ENCODE assay signal across 24 mouse cellular contexts in genomic region chr6:21981114-21981513, GRCm38 (mm10). TPM values are rescaled to one million over a fixed set of nuclear protein-coding genes. Genes with fewer than 3 reads are reported as not detected.
DNase-seq lines count a peak whose midpoint lies in the region; ATAC-seq and TF ChIP-seq lines count a peak whose summit lies in the region.
"Had no signal": no experiment of that assay in that cellular context is flagged by ENCODE, and none has a peak within 500 bp of the region (broad histone marks: within the 10 kb centered on the region; RNA-seq: fewer than 3 reads in every experiment).

No protein-coding gene starts in this region.

- 0 out of 2 replicates have a peak, but pooled peaks have one; percentile 16 for ATAC-seq in intestine, postnatal 0 days
- ATAC-seq in intestine, embryonic 16.5 days = no peak
- ATAC-seq in liver, postnatal 0 days = no peak
- no peak for ATAC-seq in liver, embryonic 11.5 days (replicated peaks; ENCODE audit: low FRiP score)
- ATAC-seq: activated CD4-positive, CD25-positive, alpha-beta regulatory T cell, adult 4 months; CD4-positive, CD25-positive, alpha-beta regulatory T cell, adult 4 months; forebrain, embryonic 13.5 days; forebrain, embryonic 15.5 days; forebrain, postnatal 0 days; Patski had no signal

- H3K4me2 ChIP-seq in intestine, postnatal 0 days (replicated peaks; ENCODE audit: low read depth) = no peak overlapping the region
- H3K4me2 ChIP-seq in intestine, embryonic 16.5 days (ENCODE audit: low read depth, low read length) = no peak overlapping the region
- H3K4me2 ChIP-seq in liver, postnatal 0 days (ENCODE audit: low read depth, low read length) = no peak overlapping the region
- H3K4me2 ChIP-seq in liver, embryonic 11.5 days = no peak overlapping the region
- H3K4me2 ChIP-seq: embryonic facial prominence, embryonic 12.5 days; forebrain, embryonic 13.5 days; forebrain, embryonic 15.5 days had no signal

- 0 out of 2 replicates have a peak, but pooled peaks have one; percentile 25 for TF ChIP-seq EP300 in liver, postnatal 0 days (IDR thresholded peaks at IDR 0.05; ENCODE audit: low read depth)

- DNase-seq in liver, postnatal 0 days = no peak
- no peak for DNase-seq in liver, embryonic 11.5 days (ENCODE audit: low spot score)
- DNase-seq in lung, postnatal 36 days = no peak
- DNase-seq: adrenal gland, adult 8-10 months; adrenal gland, postnatal 14 days; adrenal gland, postnatal 36 days; B cell, adult 2 months; cerebellum, adult 11-12 months; cerebellum, adult 2 months; cerebellum, adult 9-10 months; cerebellum, postnatal 10 days; cerebellum, postnatal 25 days; forebrain, postnatal 0 days had no signal

- no peak overlapping the region for H3K9ac ChIP-seq in intestine, postnatal 0 days (ENCODE audit: low read depth, low read length)
- no peak overlapping the region for H3K9ac ChIP-seq in intestine, embryonic 16.5 days (ENCODE audit: low read depth, low read length)
- H3K9ac ChIP-seq in liver, postnatal 0 days (replicated peaks) = no peak overlapping the region
- H3K9ac ChIP-seq in liver, embryonic 11.5 days (ENCODE audit: low read depth, low read length) = no peak overlapping the region
- H3K9ac ChIP-seq: embryonic facial prominence, embryonic 12.5 days; forebrain, embryonic 13.5 days; forebrain, embryonic 15.5 days; forebrain, postnatal 0 days had no signal

- H3K4me1 ChIP-seq in intestine, postnatal 0 days (replicated peaks; ENCODE audit: control insufficient read depth, insufficient read depth, low read length) = no peaks in the 10 kb centered on the region
- H3K4me1 ChIP-seq in intestine, embryonic 16.5 days (ENCODE audit: control insufficient read depth, insufficient read depth, low read length) = no peaks in the 10 kb centered on the region
- no peaks in the 10 kb centered on the region for H3K4me1 ChIP-seq in liver, postnatal 0 days (ENCODE audit: insufficient read depth)
- no peaks in the 10 kb centered on the region for H3K4me1 ChIP-seq in liver, embryonic 11.5 days (replicated peaks; ENCODE audit: control insufficient read depth, insufficient read depth, low read length)
- H3K4me1 ChIP-seq: embryonic facial prominence, embryonic 12.5 days had no signal

- H3K9me3 ChIP-seq in intestine, postnatal 0 days (ENCODE audit: control insufficient read depth) = no peaks in the 10 kb centered on the region
- H3K9me3 ChIP-seq in intestine, embryonic 16.5 days (ENCODE audit: control insufficient read depth, low read length) = no peaks in the 10 kb centered on the region
- H3K9me3 ChIP-seq in liver, postnatal 0 days (ENCODE audit: low read length) = no peaks in the 10 kb centered on the region
- no peaks in the 10 kb centered on the region for H3K9me3 ChIP-seq in liver, embryonic 11.5 days (ENCODE audit: control insufficient read depth, low read length)
- H3K9me3 ChIP-seq: embryonic facial prominence, embryonic 10.5 days; embryonic facial prominence, embryonic 12.5 days; forebrain, embryonic 13.5 days; forebrain, embryonic 15.5 days; G1E had no signal

- H3K27me3 ChIP-seq in intestine, postnatal 0 days (replicated peaks; ENCODE audit: control insufficient read depth, insufficient read depth, low read length) = no peaks in the 10 kb centered on the region
- no peaks in the 10 kb centered on the region for H3K27me3 ChIP-seq in intestine, embryonic 16.5 days (replicated peaks; ENCODE audit: control insufficient read depth, insufficient read depth, low read length)
- H3K27me3 ChIP-seq in liver, postnatal 0 days (ENCODE audit: insufficient read depth, low read length) = no peaks in the 10 kb centered on the region
- H3K27me3 ChIP-seq in liver, embryonic 11.5 days (replicated peaks; ENCODE audit: control insufficient read depth, insufficient read depth, low read length) = 0 out of 2 replicates have a peak, but pooled peaks cover 5% of the 10 kb centered on the region
- H3K27me3 ChIP-seq: CH12.LX; embryonic facial prominence, embryonic 12.5 days had no signal

- TF ChIP-seq CTCF in intestine, postnatal 0 days (IDR thresholded peaks at IDR 0.05; ENCODE audit: low read depth) = no peak
- TF ChIP-seq CTCF in liver, postnatal 0 days (IDR thresholded peaks at IDR 0.05; ENCODE audit: low read depth) = no peak

- 50% methylated on average over 1 of the region's 1 CpGs for WGBS in intestine, postnatal 0 days
- WGBS in intestine, embryonic 16.5 days = 75% methylated on average over 1 of the region's 1 CpGs
- 58% methylated on average over 1 of the region's 1 CpGs for WGBS in liver, postnatal 0 days (ENCODE audit: insufficient replicate concordance)
- 46% methylated on average over 1 of the region's 1 CpGs for WGBS in liver, embryonic 11.5 days

- no peak overlapping the region for H3K27ac ChIP-seq in intestine, postnatal 0 days (ENCODE audit: low read depth, low read length)
- H3K27ac ChIP-seq in intestine, embryonic 16.5 days (ENCODE audit: low read length) = no peak overlapping the region
- H3K27ac ChIP-seq in liver, postnatal 0 days (ENCODE audit: low read depth) = no peak overlapping the region
- no peak overlapping the region for H3K27ac ChIP-seq in liver, embryonic 11.5 days (ENCODE audit: low read depth, low read length)
- H3K27ac ChIP-seq: embryonic facial prominence, embryonic 10.5 days; embryonic facial prominence, embryonic 12.5 days; forebrain, embryonic 13.5 days; forebrain, embryonic 15.5 days had no signal

- no peaks in the 10 kb centered on the region; the same call in 1 of the 2 replicates for H3K36me3 ChIP-seq in intestine, postnatal 0 days (ENCODE audit: control insufficient read depth, insufficient read depth)
- H3K36me3 ChIP-seq in intestine, embryonic 16.5 days (ENCODE audit: control insufficient read depth, insufficient read depth, low read length) = no peaks in the 10 kb centered on the region
- no peaks in the 10 kb centered on the region for H3K36me3 ChIP-seq in liver, postnatal 0 days (replicated peaks; ENCODE audit: insufficient read depth, low read length)
- H3K36me3 ChIP-seq in liver, embryonic 11.5 days (ENCODE audit: control insufficient read depth, insufficient read depth, low read length) = no peaks in the 10 kb centered on the region
- H3K36me3 ChIP-seq: embryonic facial prominence, embryonic 12.5 days; forebrain, embryonic 15.5 days had no signal

- no peak overlapping the region for H3K4me3 ChIP-seq in intestine, postnatal 0 days (ENCODE audit: low read depth, low read length)
- no peak overlapping the region for H3K4me3 ChIP-seq in intestine, embryonic 16.5 days (ENCODE audit: low read length)
- H3K4me3 ChIP-seq in liver, postnatal 0 days (ENCODE audit: low read depth, low read length) = no peak overlapping the region
- no peak overlapping the region for H3K4me3 ChIP-seq in liver, embryonic 11.5 days (ENCODE audit: low read depth, low read length)
- H3K4me3 ChIP-seq: embryonic facial prominence, embryonic 10.5 days; embryonic facial prominence, embryonic 12.5 days; forebrain, embryonic 13.5 days; forebrain, embryonic 15.5 days had no signal

RNA-seq across cellular contexts. Expression of gene Cped1, which starts 4.6 kb away (rescaled TPM):
- 11.0 and 11.2 TPM in 2 replicates for polyA plus RNA-seq in intestine, postnatal 0 days (2015; fragmentation: Nextera tagmentation; extraction: Ambion mirVana)
- polyA plus RNA-seq in intestine, embryonic 16.5 days (2015; fragmentation: Nextera tagmentation; extraction: Ambion mirVana) = 16.8 and 17.6 TPM in 2 replicates
- 8.2 and 8.9 TPM in 2 replicates for polyA plus RNA-seq in liver, postnatal 0 days (2015; fragmentation: Nextera tagmentation; extraction: Ambion mirVana)
- polyA plus RNA-seq in liver, embryonic 11.5 days (2014; fragmentation: Nextera tagmentation; extraction: Ambion mirVana) = 6.9 TPM in 2 replicates
- polyA plus RNA-seq: G1E had no signal

RNA-seq across cellular contexts. Expression of gene Ing3, which starts 31.7 kb away (rescaled TPM):
- 25.0 and 29.5 TPM in 2 replicates for polyA plus RNA-seq in intestine, postnatal 0 days (2015; fragmentation: Nextera tagmentation; extraction: Ambion mirVana)
- 40.6 and 41.4 TPM in 2 replicates for polyA plus RNA-seq in intestine, embryonic 16.5 days (2015; fragmentation: Nextera tagmentation; extraction: Ambion mirVana)
- polyA plus RNA-seq in liver, postnatal 0 days (2015; fragmentation: Nextera tagmentation; extraction: Ambion mirVana) = 12.0 and 15.0 TPM in 2 replicates
- polyA plus RNA-seq in liver, embryonic 11.5 days (2014; fragmentation: Nextera tagmentation; extraction: Ambion mirVana) = 28.4 and 29.2 TPM in 2 replicates
